Mouse (Mus musculus) lung, postnatal 0 days (tissue): ENCODE measurements around the gene Cxcl10. TPM values are rescaled to one million over a fixed set of nuclear protein-coding genes. Genes with fewer than 3 reads are reported as not detected.
"Not testable (repeated sequence)": the region's sequence is repeated elsewhere in the genome, so short reads cannot be mapped to it uniquely, and the experiment has no call there.

Experiments
- ATAC-seq: fragments of 200-750 bp; cut with Nextera tagmentation; 2 replicates; pipeline ENCODE4 v1.8.0; 2017; ENCODE audit warnings: moderate library complexity
- DNase-seq: peaks from one replicate; pipeline ENCODE4 v3.0.0-alpha.2; 2016; ENCODE audit warnings: low spot score
- H3K27ac ChIP-seq: fragments of 300-500 bp; sonication (generic); 2 replicates; pipeline ENCODE4 v1.5.1; 2014; ENCODE audit warnings: antibody characterized with exemption, mild to moderate bottlenecking, low read length, mixed read lengths
- H3K27me3 ChIP-seq: fragments of 300-500 bp; sonication (generic); replicated peaks from 2 replicates; pipeline ENCODE4 v1.6.1; 2014; ENCODE audit warnings: low read length, mixed read lengths; ENCODE audit not compliant: insufficient read depth
- H3K36me3 ChIP-seq: fragments of 300-500 bp; sonication (generic); 2 replicates; pipeline ENCODE4 v1.6.1; 2014; ENCODE audit warnings: low read length, mixed read lengths; ENCODE audit not compliant: insufficient read depth
- H3K4me1 ChIP-seq: fragments of 300-500 bp; sonication (generic); 2 replicates; pipeline ENCODE4 v1.6.1; 2014; ENCODE audit warnings: antibody characterized with exemption, low read depth, low read length, mixed read lengths; ENCODE audit not compliant: insufficient read depth
- H3K4me2 ChIP-seq: fragments of 300-500 bp; sonication (generic); replicated peaks from 2 replicates; pipeline ENCODE4 v1.6.1; 2014; ENCODE audit warnings: low read depth, mild to moderate bottlenecking, low read length, moderate library complexity, mixed read lengths
- H3K4me3 ChIP-seq: fragments of 300-500 bp; sonication (generic); 2 replicates; pipeline ENCODE4 v1.5.1; 2014; ENCODE audit warnings: low read depth, low read length
- H3K9ac ChIP-seq: fragments of 300-500 bp; sonication (generic); replicated peaks from 2 replicates; pipeline ENCODE4 v1.6.1; 2014; ENCODE audit warnings: low read depth, mild to moderate bottlenecking
- H3K9me3 ChIP-seq: fragments of 300-500 bp; sonication (generic); 2 replicates; pipeline ENCODE4 v1.6.1; 2016; ENCODE audit warnings: low read length, mixed read lengths
- CTCF ChIP-seq: IDR thresholded peaks from 2 replicates; pipeline ENCODE4 v1.5.1; 2016; ENCODE audit warnings: antibody characterized with exemption, mild to moderate bottlenecking
- EP300 ChIP-seq: IDR thresholded peaks from 2 replicates; pipeline ENCODE4 v1.6.1; 2016; ENCODE audit warnings: antibody characterized with exemption, mild to moderate bottlenecking, control low read depth
- WGBS: fragments of 180-500 bp; shearing (Covaris S2); extraction: QIAGEN DNeasy Blood & Tissue Kit; methylation state at CpG from one replicate; pipeline ENCODE4 v1.1.7; 2014; 5-methylcytosine and 5-hydroxymethylcytosine counted together
- polyA plus RNA-seq: library from polyadenylated mRNA; unstranded; fragments of >200 nt; fragmentation: Nextera tagmentation; extraction: Ambion mirVana; gene quantifications from 2 replicates; pipeline ENCODE4 v1.2.1, GENCODE M21; 2015

Cxcl10 gene
- polyA plus RNA-seq, 1 experiment from 2014 or later = 0.49 TPM

GRCm38 (mm10) chr5:92365146-92365705 lies 16.5 kb upstream of the Cxcl10 start:
- DNase-seq (no peak), ATAC-seq (no peak)
- Histone ChIP-seq H3K4me3 (no peak overlapping the region), H3K4me1 (no peaks in the 10 kb centered on the region), H3K27me3 (no peaks in the 10 kb centered on the region), H3K27ac (no peak overlapping the region), H3K4me2 (no peak overlapping the region), H3K36me3 (no peaks in the 10 kb centered on the region), H3K9ac (no peak overlapping the region), H3K9me3 (no peaks in the 10 kb centered on the region)
- TF ChIP-seq CTCF = no peak
- TF ChIP-seq EP300 = no peak
- 72% methylated on average over 11 of the region's 11 CpGs for WGBS

GRCm38 (mm10) chr5:92364011-92364410 lies 15.3 kb upstream of the Cxcl10 start:
- Histone ChIP-seq H3K36me3 (no peaks in the 10 kb centered on the region), H3K27me3 (no peaks in the 10 kb centered on the region), H3K9me3 (no peaks in the 10 kb centered on the region), H3K4me2 (no peak overlapping the region), H3K4me3 (no peak overlapping the region), H3K27ac (no peak overlapping the region), H3K4me1 (no peaks in the 10 kb centered on the region), H3K9ac (no peak overlapping the region)
- no peak for DNase-seq
- ATAC-seq = no peak
- WGBS = 92% methylated on average over 5 of the region's 5 CpGs
- TF ChIP-seq EP300 (no peak), CTCF (no peak)

DNA sequence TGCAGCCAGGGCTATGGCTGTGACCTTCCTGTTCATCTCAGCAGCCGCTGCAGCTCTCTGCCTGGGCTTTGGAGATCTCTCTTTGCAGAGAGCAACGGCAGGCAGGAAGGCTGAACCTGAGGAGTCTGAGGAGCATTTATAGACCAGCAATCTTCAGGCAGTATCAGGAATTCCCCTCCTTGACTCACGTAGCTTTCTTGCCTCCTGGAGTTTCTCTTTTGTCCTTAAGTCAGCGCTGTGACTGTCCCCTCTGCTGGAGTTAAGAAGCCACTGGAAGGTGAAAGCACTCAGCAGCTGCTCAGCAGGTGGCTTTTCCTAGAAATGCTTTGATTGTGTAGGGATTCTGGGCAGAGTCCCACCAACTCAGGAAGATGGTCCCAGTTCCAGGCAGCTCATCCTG lies 14.5 kb upstream of the Cxcl10 start:
- WGBS = 12% methylated on average over 4 of the region's 4 CpGs
- TF ChIP-seq CTCF = no peak
- no peak for TF ChIP-seq EP300
- no peak overlapping the region for H3K27ac ChIP-seq
- H3K4me1 ChIP-seq = no peaks in the 10 kb centered on the region
- H3K4me3 ChIP-seq = no peak overlapping the region
- no peak for DNase-seq
- no peaks in the 10 kb centered on the region for H3K9me3 ChIP-seq
- no peaks in the 10 kb centered on the region for H3K27me3 ChIP-seq
- no peak for ATAC-seq
- H3K4me2 ChIP-seq = no peak overlapping the region
- no peak overlapping the region for H3K9ac ChIP-seq
- no peaks in the 10 kb centered on the region for H3K36me3 ChIP-seq

DNA sequence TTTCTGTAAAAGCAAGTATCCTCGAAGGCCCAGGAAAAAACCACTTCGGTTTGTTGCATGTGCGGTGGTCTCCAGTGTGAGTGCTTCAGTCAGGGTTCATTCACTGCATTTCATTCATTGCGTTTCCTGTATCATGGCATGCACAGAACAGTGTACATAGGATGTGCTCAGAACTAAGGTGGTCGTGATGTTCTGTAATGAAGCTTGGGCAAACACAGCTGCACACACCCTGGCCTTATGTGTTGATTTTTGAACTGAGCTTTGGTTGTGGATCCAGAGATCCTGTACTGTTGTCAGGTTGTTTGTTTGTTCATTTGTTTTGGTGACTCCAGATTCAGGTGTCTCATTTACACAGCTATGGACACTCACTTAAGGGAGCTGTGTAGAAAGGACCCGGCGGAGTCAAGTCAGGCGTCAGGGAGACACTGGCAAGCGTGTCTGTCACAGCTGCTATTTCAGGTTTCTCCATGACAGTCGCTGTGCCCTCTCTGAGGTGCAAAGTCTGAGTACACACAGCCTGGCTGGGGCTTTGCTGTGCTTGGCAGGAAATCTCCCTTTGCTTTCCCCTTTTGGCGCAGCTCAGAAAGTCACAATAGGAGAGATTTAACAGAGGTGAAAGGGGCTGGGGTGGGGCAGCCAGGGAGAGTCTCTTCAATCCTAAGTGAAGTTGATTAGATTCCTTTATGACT lies 10.2 kb upstream of the Cxcl10 start:
- H3K4me1 ChIP-seq = no peaks in the 10 kb centered on the region
- H3K36me3 ChIP-seq = no peaks in the 10 kb centered on the region
- no peak for ATAC-seq
- no peak overlapping the region for H3K27ac ChIP-seq
- no peak overlapping the region for H3K9ac ChIP-seq
- no peaks in the 10 kb centered on the region for H3K27me3 ChIP-seq
- TF ChIP-seq CTCF (no peak), EP300 (no peak)
- 64% methylated on average over 11 of the region's 11 CpGs for WGBS
- H3K4me3 ChIP-seq = no peak overlapping the region
- H3K9me3 ChIP-seq = no peaks in the 10 kb centered on the region
- DNase-seq = no peak
- H3K4me2 ChIP-seq = no peak overlapping the region

DNA sequence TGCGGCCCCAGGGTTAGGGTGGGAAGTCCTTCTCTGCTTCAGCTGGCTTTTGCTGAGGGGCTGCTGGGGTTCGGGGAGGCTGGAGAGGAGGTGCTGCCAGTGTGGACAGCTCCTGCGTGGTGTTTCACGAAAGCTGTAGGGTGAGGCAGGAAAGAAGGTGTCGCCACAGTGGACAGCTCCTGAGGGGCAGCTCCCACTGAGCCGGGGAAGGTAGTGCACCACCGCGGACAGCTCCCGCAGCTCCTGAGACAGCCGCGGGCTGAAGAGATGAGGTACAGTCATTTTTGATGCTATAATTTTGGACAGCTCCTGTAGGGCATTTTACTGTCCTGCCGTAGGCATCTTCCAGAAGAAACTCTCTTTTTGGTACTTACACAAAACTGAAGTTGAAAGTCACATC lies 9.3 kb upstream of the Cxcl10 start:
- no peak overlapping the region for H3K4me3 ChIP-seq
- no peak overlapping the region for H3K27ac ChIP-seq
- no peak overlapping the region for H3K9ac ChIP-seq
- DNase-seq = no peak
- ATAC-seq = no peak
- no peaks in the 10 kb centered on the region for H3K27me3 ChIP-seq
- H3K4me1 ChIP-seq = no peaks in the 10 kb centered on the region
- WGBS = 11% methylated on average over 11 of the region's 12 CpGs
- no peaks in the 10 kb centered on the region for H3K9me3 ChIP-seq
- H3K36me3 ChIP-seq = no peaks in the 10 kb centered on the region
- TF ChIP-seq CTCF = no peak
- TF ChIP-seq EP300 = no peak
- no peak overlapping the region for H3K4me2 ChIP-seq

DNA sequence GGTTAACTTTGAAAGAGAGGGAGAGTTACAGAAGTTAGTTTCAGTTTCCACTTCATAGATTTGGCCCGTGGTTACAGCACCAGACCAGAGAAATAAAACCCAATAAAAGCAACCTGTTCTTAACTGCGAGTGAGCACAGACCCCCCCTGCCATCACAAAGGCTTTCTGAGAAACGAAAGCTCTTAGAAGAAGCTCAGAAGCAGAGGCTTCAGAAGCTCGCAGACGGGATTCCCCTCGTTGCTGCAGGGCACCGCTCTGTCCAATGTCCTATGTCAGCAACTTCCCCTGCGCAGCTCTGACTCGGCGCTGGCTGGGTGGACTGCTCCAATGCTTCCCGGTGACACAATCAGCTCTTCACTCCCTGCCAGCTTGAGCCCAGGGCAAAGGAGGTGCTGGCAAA lies 4.8 kb upstream of the Cxcl10 start:
- Histone ChIP-seq H3K4me1 (peaks cover 4% of the 10 kb centered on the region; the same call in 1 of the 2 replicates), H3K9ac (no peak overlapping the region), H3K27me3 (no peaks in the 10 kb centered on the region), H3K27ac (no peak overlapping the region), H3K9me3 (no peaks in the 10 kb centered on the region), H3K4me2 (peak overlapping the region; percentile 44), H3K4me3 (peak overlapping the region; percentile 37), H3K36me3 (no peaks in the 10 kb centered on the region)
- ATAC-seq (peak; percentile 59), DNase-seq (peak; percentile 59)
- no peak for TF ChIP-seq CTCF
- no peak for TF ChIP-seq EP300
- 27% methylated on average over 11 of the region's 11 CpGs for WGBS

DNA sequence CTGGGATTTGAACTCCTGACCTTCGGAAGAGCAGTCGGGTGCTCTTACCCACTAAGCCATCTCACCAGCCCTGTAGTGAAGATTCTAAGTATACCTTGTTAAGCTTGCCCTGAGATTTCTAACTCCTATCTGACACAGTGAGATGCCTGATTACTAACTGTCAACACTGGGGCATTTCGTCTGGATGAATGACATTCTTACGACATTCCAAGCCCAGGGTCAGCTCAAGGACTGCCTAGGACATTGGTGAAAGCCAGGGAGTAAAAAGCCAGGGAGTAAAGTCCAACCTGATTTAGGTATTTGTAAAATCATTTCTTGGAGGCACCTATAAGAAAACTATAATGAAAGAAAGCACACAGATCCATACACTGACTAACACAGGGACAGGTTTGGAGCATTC lies 4.0 kb upstream of the Cxcl10 start:
- not testable (repeated sequence) for H3K4me3 ChIP-seq
- 60% methylated on average over 4 of the region's 4 CpGs for WGBS

More for the DNA sequence above, 4.0 kb upstream of the Cxcl10 start:
- H3K36me3 ChIP-seq, DNase-seq, H3K4me2 ChIP-seq, H3K9ac ChIP-seq, H3K27me3 ChIP-seq, H3K4me1 ChIP-seq, H3K9me3 ChIP-seq, H3K27ac ChIP-seq, ATAC-seq: not testable (repeated sequence)
